Mouse (Mus musculus): ENCODE data around the gene Anapc15-ps.

Anapc15-ps gene

GRCm38 (mm10) chr10:95689833-95690232, 16.6 kb upstream of the Anapc15-ps start:
- no peak for DNase-seq

- no peak for DNase-seq
These were observed 15.8 kb upstream of the Anapc15-ps start for GRCm38 (mm10) chr10:95689058-95689457.

- DNase-seq, result no peak
These were observed 14.4 kb upstream of the Anapc15-ps start for GRCm38 (mm10) chr10:95687558-95688141.

- DNase-seq, result no peak
These were observed 12.8 kb upstream of the Anapc15-ps start for GRCm38 (mm10) chr10:95686041-95686440.

GRCm38 (mm10) chr10:95684782-95685555, 11.7 kb upstream of the Anapc15-ps start:
- no peak for DNase-seq

GRCm38 (mm10) chr10:95684250-95684649, 11.0 kb upstream of the Anapc15-ps start:
- no peak for DNase-seq

GRCm38 (mm10) chr10:95683735-95684134, 10.5 kb upstream of the Anapc15-ps start:
- DNase-seq, result no peak

- peak; percentile 94 to 96 for DNase-seq
These were observed 9.7 kb upstream of the Anapc15-ps start for GRCm38 (mm10) chr10:95682964-95683363.

- peak in 1 of 2 experiments; percentile 50 for DNase-seq
These were observed 9.0 kb upstream of the Anapc15-ps start for GRCm38 (mm10) chr10:95682091-95682740.

GRCm38 (mm10) chr10:95681481-95681880, 8.2 kb upstream of the Anapc15-ps start:
- no peak for DNase-seq

GRCm38 (mm10) chr10:95681058-95681440, 7.8 kb upstream of the Anapc15-ps start:
- DNase-seq, result peak; percentile 47 to 69

GRCm38 (mm10) chr10:95680153-95681057, 7.2 kb upstream of the Anapc15-ps start:
- peak; percentile 72 to 82 for DNase-seq

GRCm38 (mm10) chr10:95679131-95679530, 5.9 kb upstream of the Anapc15-ps start:
- DNase-seq, result no peak

- no peak for DNase-seq
These were observed 5.4 kb upstream of the Anapc15-ps start for GRCm38 (mm10) chr10:95678661-95679060.

GRCm38 (mm10) chr10:95678241-95678640, 5.0 kb upstream of the Anapc15-ps start:
- no peak for DNase-seq

GRCm38 (mm10) chr10:95677356-95678109, 4.3 kb upstream of the Anapc15-ps start:
- peak; percentile 44 to 56 for DNase-seq

GRCm38 (mm10) chr10:95676991-95677355, 3.7 kb upstream of the Anapc15-ps start:
- DNase-seq, result no peak

GRCm38 (mm10) chr10:95676387-95676786, 3.1 kb upstream of the Anapc15-ps start:
- no peak for DNase-seq

- no peak for DNase-seq
These were observed 2.2 kb downstream of the Anapc15-ps start for GRCm38 (mm10) chr10:95670781-95671780.

- no peak for DNase-seq
These were observed 3.4 kb downstream of the Anapc15-ps start for GRCm38 (mm10) chr10:95669872-95670271.

GRCm38 (mm10) chr10:95669034-95669433, 4.2 kb downstream of the Anapc15-ps start:
- no peak for DNase-seq

All from kidney, postnatal 36 days (tissue).